23 mouse cellular contexts compared by ENCODE assay signal in genomic region chr16:49303612-49304307, GRCm38 (mm10).
DNase-seq lines count a peak whose midpoint lies in the region; ATAC-seq and TF ChIP-seq lines count a peak whose summit lies in the region.
"Had no signal": no experiment of that assay in that cellular context is flagged by ENCODE, and none has a peak within 500 bp of the region (broad histone marks: within the 10 kb centered on the region; RNA-seq: fewer than 3 reads in every experiment).

No protein-coding gene starts in this region.

- 55% methylated on average over 6 of the region's 6 CpGs for WGBS in forebrain, embryonic 15.5 days
- WGBS in forebrain, embryonic 16.5 days: 51% methylated on average over 6 of the region's 6 CpGs
- 56% methylated on average over 6 of the region's 6 CpGs for WGBS in midbrain, embryonic 15.5 days
- WGBS in midbrain, postnatal 0 days: 52% methylated on average over 6 of the region's 6 CpGs

- no peak overlapping the region for H3K27ac ChIP-seq in forebrain, embryonic 15.5 days (replicated peaks)
- no peak overlapping the region for H3K27ac ChIP-seq in forebrain, embryonic 16.5 days (ENCODE audit: low read length)
- H3K27ac ChIP-seq in midbrain, embryonic 15.5 days: no peak overlapping the region
- no peak overlapping the region for H3K27ac ChIP-seq in midbrain, postnatal 0 days (ENCODE audit: low read depth, low read length)
- H3K27ac ChIP-seq: embryonic facial prominence, embryonic 10.5 days; embryonic facial prominence, embryonic 13.5 days; gastrocnemius, adult 2 months; hindbrain, embryonic 12.5 days; hindbrain, embryonic 15.5 days had no signal

- peak; percentile 52; the same call in 1 of the 2 replicates for ATAC-seq in cerebellum, adult (ENCODE audit: insufficient number of reproducible peaks, low FRiP score, low TSS enrichment)
- peak; percentile 76; the same call in 1 of the 2 replicates for ATAC-seq in forebrain, embryonic 15.5 days (replicated peaks)
- no peak for ATAC-seq in forebrain, embryonic 16.5 days
- ATAC-seq in midbrain, embryonic 15.5 days (replicated peaks): peak; percentile 89
- no peak for ATAC-seq in midbrain, postnatal 0 days (ENCODE audit: low FRiP score)
- ATAC-seq: activated CD4-positive, CD25-positive, alpha-beta regulatory T cell, adult 4 months had no signal

- no peak overlapping the region for H3K4me2 ChIP-seq in forebrain, embryonic 15.5 days (replicated peaks)
- H3K4me2 ChIP-seq in forebrain, embryonic 16.5 days (ENCODE audit: low read length): no peak overlapping the region
- no peak overlapping the region for H3K4me2 ChIP-seq in midbrain, embryonic 15.5 days
- H3K4me2 ChIP-seq in midbrain, postnatal 0 days (ENCODE audit: low read depth, low read length, poor library complexity, severe bottlenecking): no peak overlapping the region
- H3K4me2 ChIP-seq: embryonic facial prominence, embryonic 13.5 days; heart, embryonic 11.5 days; hindbrain, embryonic 12.5 days; hindbrain, embryonic 15.5 days had no signal

- no peak for TF ChIP-seq POLR2A in brain, embryonic 14.5 days (IDR thresholded peaks at IDR 0.05; ENCODE audit: borderline replicate concordance, extremely low read depth, insufficient read depth, insufficient read length, poor library complexity, severe bottlenecking)

- no peaks in the 10 kb centered on the region for H3K4me1 ChIP-seq in forebrain, embryonic 15.5 days
- H3K4me1 ChIP-seq in forebrain, embryonic 16.5 days (replicated peaks; ENCODE audit: control insufficient read depth, insufficient read depth, low read length): no peaks in the 10 kb centered on the region
- no peaks in the 10 kb centered on the region for H3K4me1 ChIP-seq in midbrain, embryonic 15.5 days
- H3K4me1 ChIP-seq in midbrain, postnatal 0 days (ENCODE audit: insufficient read depth, low read length): no peaks in the 10 kb centered on the region
- H3K4me1 ChIP-seq: embryonic facial prominence, embryonic 10.5 days; embryonic facial prominence, embryonic 13.5 days; hindbrain, embryonic 12.5 days; hindbrain, embryonic 15.5 days had no signal

- no peaks in the 10 kb centered on the region for H3K27me3 ChIP-seq in forebrain, embryonic 15.5 days
- H3K27me3 ChIP-seq in forebrain, embryonic 16.5 days (replicated peaks; ENCODE audit: control insufficient read depth, insufficient read depth, low read length): no peaks in the 10 kb centered on the region
- H3K27me3 ChIP-seq in midbrain, embryonic 15.5 days (replicated peaks): no peaks in the 10 kb centered on the region
- no peaks in the 10 kb centered on the region for H3K27me3 ChIP-seq in midbrain, postnatal 0 days (ENCODE audit: insufficient read depth, low read length)
- H3K27me3 ChIP-seq: embryonic facial prominence, embryonic 13.5 days; hindbrain, embryonic 12.5 days; hindbrain, embryonic 15.5 days had no signal

- no peak overlapping the region for H3K4me3 ChIP-seq in forebrain, embryonic 15.5 days
- H3K4me3 ChIP-seq in forebrain, embryonic 16.5 days (replicated peaks; ENCODE audit: low read length): no peak overlapping the region
- no peak overlapping the region for H3K4me3 ChIP-seq in midbrain, embryonic 15.5 days
- H3K4me3 ChIP-seq in midbrain, postnatal 0 days (ENCODE audit: low read depth, low read length): no peak overlapping the region
- H3K4me3 ChIP-seq: embryonic facial prominence, embryonic 10.5 days; embryonic facial prominence, embryonic 13.5 days; erythroblast, embryonic 14.5 days; gastrocnemius, adult 2 months; hindbrain, embryonic 12.5 days; hindbrain, embryonic 15.5 days had no signal

- no peak for DNase-seq in cerebellum, postnatal 4 days (ENCODE audit: low spot score in 2 of 2)
- DNase-seq in midbrain, postnatal 0 days (ENCODE audit: low spot score): no peak
- peak; percentile 71 for DNase-seq in brain, embryonic 14.5 days (ENCODE audit: low read depth)
- DNase-seq: adrenal gland, adult 8-10 months; adrenal gland, postnatal 25 days; cerebellum, adult 11 months; cerebellum, adult 9-11 months; cerebellum, postnatal 25 days; embryo, embryonic 11 days; gastrocnemius, adult 2 months; gastrocnemius, postnatal 14 days; heart, adult 11 months had no signal

- no peak for TF ChIP-seq CTCF in midbrain, postnatal 0 days (IDR thresholded peaks at IDR 0.05)
- TF ChIP-seq CTCF in brain, embryonic 14.5 days (IDR thresholded peaks at IDR 0.05; ENCODE audit: borderline replicate concordance, extremely low read depth, insufficient read depth, insufficient read length): no peak

- H3K36me3 ChIP-seq in forebrain, embryonic 15.5 days: no peaks in the 10 kb centered on the region
- H3K36me3 ChIP-seq in forebrain, embryonic 16.5 days (ENCODE audit: control insufficient read depth, insufficient read depth): no peaks in the 10 kb centered on the region
- no peaks in the 10 kb centered on the region for H3K36me3 ChIP-seq in midbrain, embryonic 15.5 days (replicated peaks)
- H3K36me3 ChIP-seq in midbrain, postnatal 0 days (ENCODE audit: insufficient read depth, low read length): no peaks in the 10 kb centered on the region
- H3K36me3 ChIP-seq: embryonic facial prominence, embryonic 10.5 days; embryonic facial prominence, embryonic 13.5 days; hindbrain, embryonic 12.5 days; hindbrain, embryonic 15.5 days had no signal

- no peaks in the 10 kb centered on the region for H3K9me3 ChIP-seq in forebrain, embryonic 15.5 days
- no peaks in the 10 kb centered on the region for H3K9me3 ChIP-seq in forebrain, embryonic 16.5 days (ENCODE audit: control insufficient read depth, low read length)
- no peaks in the 10 kb centered on the region for H3K9me3 ChIP-seq in midbrain, embryonic 15.5 days
- no peaks in the 10 kb centered on the region for H3K9me3 ChIP-seq in midbrain, postnatal 0 days (ENCODE audit: low read length)
- H3K9me3 ChIP-seq: embryonic facial prominence, embryonic 10.5 days; embryonic facial prominence, embryonic 13.5 days; hindbrain, embryonic 12.5 days; hindbrain, embryonic 15.5 days had no signal

- H3K9ac ChIP-seq in forebrain, embryonic 15.5 days (replicated peaks): no peak overlapping the region
- no peak overlapping the region for H3K9ac ChIP-seq in forebrain, embryonic 16.5 days (replicated peaks; ENCODE audit: low read depth, low read length)
- H3K9ac ChIP-seq in midbrain, embryonic 15.5 days: no peak overlapping the region
- no peak overlapping the region for H3K9ac ChIP-seq in midbrain, postnatal 0 days (replicated peaks; ENCODE audit: low read length, poor library complexity, severe bottlenecking)
- H3K9ac ChIP-seq: embryonic facial prominence, embryonic 13.5 days; hindbrain, embryonic 12.5 days; hindbrain, embryonic 15.5 days had no signal

Comparison
In these comparisons a context has a peak if more than half of its experiments do, and no peak if none do; other contexts are left out.
1. ATAC-seq: peak in cerebellum, adult (single experiment), forebrain, embryonic 15.5 days (single experiment) and midbrain, embryonic 15.5 days (single experiment); none in forebrain, embryonic 16.5 days (single experiment) and midbrain, postnatal 0 days (single experiment).